Mouse (Mus musculus): Measurements from ENCODE around the gene Uso1. TPM values are rescaled to one million over a fixed set of nuclear protein-coding genes. Genes with fewer than 3 reads are reported as not detected.

Gene Uso1
- polyA plus RNA-seq, 1 experiment from 2014 or later = 50.1 TPM

DNA sequence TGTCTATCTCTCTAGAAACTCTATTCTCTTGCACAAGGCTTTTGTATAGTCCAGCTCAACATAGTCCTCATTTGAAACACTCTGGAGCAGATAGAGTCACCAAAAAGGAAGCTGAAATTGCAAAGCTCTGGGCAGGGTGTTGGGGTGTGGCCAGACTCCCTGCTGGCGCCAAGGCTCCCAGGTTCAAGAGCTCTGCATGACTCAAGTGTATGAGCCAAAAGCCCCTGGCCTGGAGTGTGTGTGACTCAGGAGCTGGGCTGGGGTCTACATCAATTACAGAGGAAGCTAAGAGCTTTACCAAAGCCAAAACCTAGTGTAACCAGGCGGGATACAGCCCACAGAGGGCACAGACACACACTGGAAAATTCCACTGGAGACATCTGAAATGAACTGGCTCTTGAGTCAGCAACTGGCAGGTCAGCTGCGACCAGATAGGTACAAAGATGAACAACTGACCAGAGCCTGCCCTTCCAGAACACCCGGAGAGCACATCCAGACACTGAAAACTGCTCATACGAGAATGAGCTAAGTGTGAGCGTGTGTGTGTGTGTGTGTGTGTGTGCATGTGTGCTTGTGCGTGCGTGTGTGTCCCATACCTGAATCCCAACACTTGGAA, 82.7 kb downstream of the Uso1 start:
- Histone ChIP-seq H3K4me1 (replicated peaks) (no peaks in the 10 kb centered on the region), H3K36me3 (no peaks in the 10 kb centered on the region), H3K27me3 (no peaks in the 10 kb centered on the region)

GRCm38 (mm10) chr5:92227782-92228181, 90.0 kb downstream of the Uso1 start:
- no peaks in the 10 kb centered on the region for H3K4me1 ChIP-seq (replicated peaks)
- no peaks in the 10 kb centered on the region for H3K27me3 ChIP-seq
- H3K27ac ChIP-seq = no peak overlapping the region
- H3K36me3 ChIP-seq = no peaks in the 10 kb centered on the region
- H3K4me3 ChIP-seq (replicated peaks) = no peak overlapping the region
- no peak overlapping the region for H3K4me2 ChIP-seq
- no peak overlapping the region for H3K9ac ChIP-seq (replicated peaks)
- 87% methylated on average over 7 of the region's 7 CpGs for WGBS
- H3K9me3 ChIP-seq = no peaks in the 10 kb centered on the region
- ATAC-seq (ENCODE audit: insufficient number of reproducible peaks, insufficient read depth, low FRiP score, low TSS enrichment, low read depth) = no peak

More for the DNA sequence above, 82.7 kb downstream of the Uso1 start:
- no peak for ATAC-seq (ENCODE audit: insufficient number of reproducible peaks, insufficient read depth, low FRiP score, low TSS enrichment, low read depth)
- H3K9me3 ChIP-seq = no peaks in the 10 kb centered on the region
- H3K4me3 ChIP-seq (replicated peaks) = no peak overlapping the region
- 92% methylated on average over 8 of the region's 8 CpGs for WGBS
- no peak overlapping the region for H3K9ac ChIP-seq (replicated peaks)
- no peak overlapping the region for H3K27ac ChIP-seq
- H3K4me2 ChIP-seq = no peak overlapping the region

DNA sequence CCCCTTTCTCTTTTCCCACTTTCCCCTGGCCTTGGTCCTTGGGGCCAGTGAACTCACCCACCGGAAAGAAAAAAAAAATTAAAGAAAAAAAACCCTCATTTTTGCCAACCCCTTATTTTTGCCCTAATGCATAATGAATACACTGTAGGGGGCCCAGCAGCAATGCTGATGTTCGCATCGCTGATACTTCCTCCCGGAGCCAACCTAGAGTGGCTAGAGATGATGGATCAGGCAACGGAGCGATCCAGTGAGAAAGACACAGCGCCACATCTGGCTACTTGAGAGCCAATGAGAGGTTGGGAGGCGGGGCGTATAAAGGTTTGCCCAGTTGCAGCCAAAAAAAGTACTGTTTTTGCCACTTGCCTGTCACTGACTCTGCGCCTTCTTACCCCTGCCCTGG, 91.0 kb downstream of the Uso1 start:
- Histone ChIP-seq H3K9me3 (no peaks in the 10 kb centered on the region), H3K4me3 (replicated peaks) (no peak overlapping the region), H3K9ac (replicated peaks) (no peak overlapping the region), H3K27me3 (no peaks in the 10 kb centered on the region), H3K4me2 (no peak overlapping the region), H3K36me3 (no peaks in the 10 kb centered on the region), H3K27ac (no peak overlapping the region), H3K4me1 (replicated peaks) (no peaks in the 10 kb centered on the region)
- no peak for ATAC-seq (ENCODE audit: insufficient number of reproducible peaks, insufficient read depth, low FRiP score, low TSS enrichment, low read depth)
- 41% methylated on average over 10 of the region's 10 CpGs for WGBS

- Histone ChIP-seq H3K27me3 (no peaks in the 10 kb centered on the region), H3K4me3 (replicated peaks) (no peak overlapping the region), H3K27ac (no peak overlapping the region), H3K9me3 (no peaks in the 10 kb centered on the region), H3K36me3 (no peaks in the 10 kb centered on the region), H3K4me1 (replicated peaks) (no peaks in the 10 kb centered on the region), H3K4me2 (no peak overlapping the region), H3K9ac (replicated peaks) (no peak overlapping the region)
- ATAC-seq (ENCODE audit: insufficient number of reproducible peaks, insufficient read depth, low FRiP score, low TSS enrichment, low read depth) = no peak
- 95% methylated on average over 3 of the region's 3 CpGs for WGBS
Observed at GRCm38 (mm10) chr5:92229514-92229913, 91.8 kb downstream of the Uso1 start.

- 82% methylated on average over 11 of the region's 11 CpGs for WGBS
- no peaks in the 10 kb centered on the region for H3K9me3 ChIP-seq
- H3K27ac ChIP-seq = no peak overlapping the region
- no peaks in the 10 kb centered on the region for H3K36me3 ChIP-seq
- no peaks in the 10 kb centered on the region for H3K27me3 ChIP-seq
- no peak for ATAC-seq (ENCODE audit: insufficient number of reproducible peaks, insufficient read depth, low FRiP score, low TSS enrichment, low read depth)
- no peak overlapping the region for H3K4me2 ChIP-seq
- no peak overlapping the region for H3K4me3 ChIP-seq (replicated peaks)
- no peaks in the 10 kb centered on the region for H3K4me1 ChIP-seq (replicated peaks)
- H3K9ac ChIP-seq (replicated peaks) = no peak overlapping the region
Observed at GRCm38 (mm10) chr5:92230306-92230705, 92.6 kb downstream of the Uso1 start.

- no peak for ATAC-seq (ENCODE audit: insufficient number of reproducible peaks, insufficient read depth, low FRiP score, low TSS enrichment, low read depth)
- H3K27ac ChIP-seq = no peak overlapping the region
- no peaks in the 10 kb centered on the region for H3K36me3 ChIP-seq
- WGBS = 84% methylated on average over 10 of the region's 10 CpGs
- H3K4me3 ChIP-seq (replicated peaks) = no peak overlapping the region
- no peaks in the 10 kb centered on the region for H3K4me1 ChIP-seq (replicated peaks)
- no peak overlapping the region for H3K4me2 ChIP-seq
- H3K27me3 ChIP-seq = no peaks in the 10 kb centered on the region
- H3K9ac ChIP-seq (replicated peaks) = no peak overlapping the region
- H3K9me3 ChIP-seq = no peaks in the 10 kb centered on the region
Observed at GRCm38 (mm10) chr5:92231836-92232235, 94.1 kb downstream of the Uso1 start.

- H3K4me2 ChIP-seq = no peak overlapping the region
- H3K9me3 ChIP-seq = no peaks in the 10 kb centered on the region
- WGBS = 86% methylated on average over 4 of the region's 4 CpGs
- no peaks in the 10 kb centered on the region for H3K36me3 ChIP-seq
- no peak overlapping the region for H3K4me3 ChIP-seq (replicated peaks)
- H3K9ac ChIP-seq (replicated peaks) = no peak overlapping the region
- no peaks in the 10 kb centered on the region for H3K4me1 ChIP-seq (replicated peaks)
- ATAC-seq (ENCODE audit: insufficient number of reproducible peaks, insufficient read depth, low FRiP score, low TSS enrichment, low read depth) = no peak
- H3K27me3 ChIP-seq = no peaks in the 10 kb centered on the region
- H3K27ac ChIP-seq = no peak overlapping the region
Observed at GRCm38 (mm10) chr5:92233366-92233765, 95.6 kb downstream of the Uso1 start.

- no peak overlapping the region for H3K9ac ChIP-seq (replicated peaks)
- ATAC-seq (ENCODE audit: insufficient number of reproducible peaks, insufficient read depth, low FRiP score, low TSS enrichment, low read depth) = no peak
- WGBS = 57% methylated on average over 5 of the region's 5 CpGs
- H3K4me3 ChIP-seq (replicated peaks) = no peak overlapping the region
- H3K4me2 ChIP-seq = no peak overlapping the region
- no peaks in the 10 kb centered on the region for H3K4me1 ChIP-seq (replicated peaks)
- no peaks in the 10 kb centered on the region for H3K36me3 ChIP-seq
- H3K27me3 ChIP-seq = no peaks in the 10 kb centered on the region
- no peaks in the 10 kb centered on the region for H3K9me3 ChIP-seq
- H3K27ac ChIP-seq = no peak overlapping the region
Observed at GRCm38 (mm10) chr5:92234939-92235557, 97.3 kb downstream of the Uso1 start.

- no peaks in the 10 kb centered on the region for H3K36me3 ChIP-seq
- no peak overlapping the region for H3K4me3 ChIP-seq (replicated peaks)
- ATAC-seq (ENCODE audit: insufficient number of reproducible peaks, insufficient read depth, low FRiP score, low TSS enrichment, low read depth) = peak; percentile 29; the same call in 1 of the 2 replicates
- no peak overlapping the region for H3K27ac ChIP-seq
- H3K9ac ChIP-seq (replicated peaks) = no peak overlapping the region
- H3K4me1 ChIP-seq (replicated peaks) = no peaks in the 10 kb centered on the region
- no peaks in the 10 kb centered on the region for H3K9me3 ChIP-seq
- H3K27me3 ChIP-seq = no peaks in the 10 kb centered on the region
- H3K4me2 ChIP-seq = no peak overlapping the region; the same call in 1 of the 2 replicates
- 52% methylated on average over 29 of the region's 29 CpGs for WGBS
Observed at GRCm38 (mm10) chr5:92239333-92240232, 101.8 kb downstream of the Uso1 start.

GRCm38 (mm10) chr5:92240769-92241168, 103.0 kb downstream of the Uso1 start:
- Histone ChIP-seq H3K9me3 (no peaks in the 10 kb centered on the region), H3K4me3 (replicated peaks) (no peak overlapping the region)
- no peak for ATAC-seq (ENCODE audit: insufficient number of reproducible peaks, insufficient read depth, low FRiP score, low TSS enrichment, low read depth)

GRCm38 (mm10) chr5:92244900-92245299, 107.2 kb downstream of the Uso1 start:
- Histone ChIP-seq H3K4me1 (replicated peaks) (no peaks in the 10 kb centered on the region), H3K27ac (no peak overlapping the region), H3K9me3 (no peaks in the 10 kb centered on the region), H3K36me3 (no peaks in the 10 kb centered on the region), H3K4me2 (no peak overlapping the region), H3K4me3 (replicated peaks) (no peak overlapping the region), H3K27me3 (no peaks in the 10 kb centered on the region), H3K9ac (replicated peaks) (no peak overlapping the region)
- no peak for ATAC-seq (ENCODE audit: insufficient number of reproducible peaks, insufficient read depth, low FRiP score, low TSS enrichment, low read depth)
- WGBS = 100% methylated on average over 2 of the region's 2 CpGs

More at GRCm38 (mm10) chr5:92240769-92241168, 103.0 kb downstream of the Uso1 start:
- Histone ChIP-seq H3K4me1 (replicated peaks) (no peaks in the 10 kb centered on the region), H3K27ac (no peak overlapping the region), H3K9ac (replicated peaks) (no peak overlapping the region), H3K27me3 (no peaks in the 10 kb centered on the region), H3K36me3 (no peaks in the 10 kb centered on the region), H3K4me2 (no peak overlapping the region)
- 93% methylated on average over 12 of the region's 12 CpGs for WGBS
